Mouse (Mus musculus) kidney, adult 9 months (tissue): ENCODE results near the gene Plcl2.
"Not testable (repeated sequence)": the region's sequence is repeated elsewhere in the genome, so short reads cannot be mapped to it uniquely, and the experiment has no call there.

Experiments
- DNase-seq: peaks from one replicate; pipeline ENCODE4 v3.0.0; 2022

Plcl2 gene

DNA sequence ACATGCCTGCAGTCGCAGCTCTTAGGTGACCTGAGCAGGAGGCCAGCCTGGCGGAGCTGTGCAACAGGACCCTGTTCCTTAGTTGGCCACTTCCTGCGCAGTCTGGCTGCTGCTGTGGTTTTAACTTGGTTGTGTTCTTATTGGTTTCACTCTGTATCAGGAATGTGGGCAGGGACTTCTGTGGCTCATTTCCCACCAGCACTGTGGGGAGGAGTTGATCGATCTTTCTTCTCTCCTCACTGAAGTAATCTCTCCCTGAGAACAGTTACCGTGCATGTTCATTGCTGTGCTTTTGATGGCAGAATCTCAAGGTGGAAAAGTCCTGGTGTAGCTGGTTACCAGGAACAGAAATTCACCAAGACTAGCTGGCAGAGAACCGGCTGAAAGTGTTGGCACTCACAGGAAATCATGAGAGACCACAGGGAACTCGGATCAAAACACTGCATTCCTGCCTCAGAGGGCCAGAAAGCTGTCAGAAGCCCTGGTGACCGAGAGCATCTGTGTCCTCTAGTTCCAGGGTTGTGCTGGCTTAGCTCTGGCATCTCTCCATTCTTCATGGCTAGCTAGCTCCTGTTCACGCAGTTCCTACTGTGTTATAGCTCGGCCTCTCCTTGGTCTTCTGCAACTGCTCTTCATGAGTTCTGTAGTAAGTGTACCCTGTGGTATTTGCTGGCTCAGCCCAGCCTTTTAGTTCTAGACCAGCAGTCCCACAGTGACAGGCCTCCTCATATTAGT is 168.9 kb downstream of the Plcl2 start:
- DNase-seq, result peak; percentile 29

GRCm38 (mm10) chr17:50678748-50679147 is 169.5 kb downstream of the Plcl2 start:
- no peak for DNase-seq

GRCm38 (mm10) chr17:50679613-50680534 is 170.7 kb downstream of the Plcl2 start:
- no peak for DNase-seq

GRCm38 (mm10) chr17:50682696-50683095 is 173.5 kb downstream of the Plcl2 start:
- peak; percentile 23 for DNase-seq

DNA sequence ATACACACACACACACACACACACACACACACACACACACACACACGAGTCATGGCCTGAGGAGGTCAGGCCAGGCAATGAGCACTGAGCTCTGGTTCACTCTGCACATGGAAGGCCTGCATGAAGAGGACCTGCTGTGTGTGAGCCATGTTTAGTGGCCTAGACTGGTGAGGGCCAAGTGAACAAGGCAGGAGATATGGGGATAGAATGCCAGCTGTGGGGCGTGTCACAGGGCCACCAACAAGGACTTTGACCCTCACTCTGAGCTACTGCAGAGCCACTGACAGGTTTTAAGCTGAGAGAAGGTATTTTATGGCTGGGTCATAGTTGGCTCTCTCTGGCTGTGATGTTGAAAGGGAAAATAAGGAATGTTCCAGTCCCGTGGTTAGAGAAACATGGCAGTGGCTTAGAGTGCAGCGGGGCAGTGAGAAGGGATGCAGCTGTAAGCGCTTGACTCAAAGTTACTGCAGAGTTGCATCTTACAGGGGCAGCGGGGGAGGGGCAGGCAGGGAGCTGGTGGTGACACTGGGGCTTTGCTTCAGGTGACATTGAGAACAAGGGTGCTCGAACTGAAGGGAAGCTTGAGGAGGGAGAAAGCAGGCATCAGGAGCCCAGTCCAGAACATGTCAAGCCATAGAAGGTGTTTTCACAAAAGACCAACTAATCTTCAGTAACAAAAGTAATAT is 175.9 kb downstream of the Plcl2 start:
- DNase-seq, result no peak

DNA sequence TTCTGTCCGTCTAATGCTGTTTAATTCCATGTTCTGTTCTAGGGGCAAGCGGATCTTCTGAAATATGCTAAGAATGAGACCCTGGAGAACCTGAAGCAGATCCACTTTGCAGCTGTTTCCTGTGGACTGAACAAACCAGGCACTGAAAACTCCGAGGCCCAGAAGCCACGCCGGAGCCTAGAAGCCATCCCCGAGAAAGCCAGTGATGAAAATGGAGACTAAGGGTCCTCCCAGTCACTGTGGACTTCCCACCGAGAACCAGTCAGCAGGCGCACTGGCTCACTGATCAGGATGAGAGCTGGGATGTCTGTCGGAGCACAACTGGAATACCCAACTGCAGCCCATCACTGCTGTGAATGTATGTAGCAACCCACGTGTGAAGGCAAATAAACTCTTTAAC is 178.5 kb downstream of the Plcl2 start:
- no peak for DNase-seq

DNA sequence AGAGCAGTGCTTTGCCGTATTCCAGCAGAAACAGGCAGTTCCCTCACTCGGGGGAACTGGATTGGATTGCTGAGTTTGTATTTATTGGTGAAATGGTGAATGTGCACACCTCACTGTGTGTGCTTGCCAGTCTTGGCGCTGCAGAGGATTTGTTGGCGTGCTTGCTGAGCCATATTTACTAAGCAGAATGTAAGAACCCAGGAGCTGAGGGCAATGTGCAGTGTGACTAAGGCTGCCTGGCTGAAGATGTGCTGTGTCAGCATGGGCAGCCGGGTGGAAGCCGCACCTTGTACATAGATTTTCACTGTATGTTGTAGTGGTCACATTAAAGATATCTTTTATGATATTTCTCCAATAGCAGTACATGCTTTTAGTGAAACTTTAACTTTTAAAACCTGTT is 178.9 kb downstream of the Plcl2 start:
- peak; percentile 7 for DNase-seq

GRCm38 (mm10) chr17:50698410-50698809 is 189.2 kb downstream of the Plcl2 start:
- not testable (repeated sequence) for DNase-seq

- no peak for DNase-seq
These were observed 201.5 kb downstream of the Plcl2 start for GRCm38 (mm10) chr17:50710497-50711222.

GRCm38 (mm10) chr17:50717586-50717985 is 208.4 kb downstream of the Plcl2 start:
- no peak for DNase-seq

DNA sequence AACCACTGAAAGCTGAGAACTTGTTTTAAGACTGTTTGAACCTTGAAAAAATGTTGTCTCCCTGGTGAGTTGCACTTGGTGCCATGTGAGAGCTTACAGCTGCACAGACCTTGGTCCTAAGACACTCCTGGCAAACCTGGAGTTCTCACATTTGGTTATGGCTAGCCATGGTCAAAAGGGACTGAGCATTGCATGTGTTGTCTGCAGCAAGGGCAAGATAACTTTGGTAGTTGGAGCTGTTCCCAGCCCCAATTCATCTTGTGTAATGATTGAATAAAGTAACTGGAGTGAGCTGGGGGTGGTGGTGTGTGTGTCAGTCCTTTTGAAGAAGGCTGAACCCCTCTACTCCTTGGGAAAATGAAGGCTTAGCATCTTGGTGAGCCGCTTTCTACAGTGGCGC is 215.2 kb downstream of the Plcl2 start:
- no peak for DNase-seq

DNA sequence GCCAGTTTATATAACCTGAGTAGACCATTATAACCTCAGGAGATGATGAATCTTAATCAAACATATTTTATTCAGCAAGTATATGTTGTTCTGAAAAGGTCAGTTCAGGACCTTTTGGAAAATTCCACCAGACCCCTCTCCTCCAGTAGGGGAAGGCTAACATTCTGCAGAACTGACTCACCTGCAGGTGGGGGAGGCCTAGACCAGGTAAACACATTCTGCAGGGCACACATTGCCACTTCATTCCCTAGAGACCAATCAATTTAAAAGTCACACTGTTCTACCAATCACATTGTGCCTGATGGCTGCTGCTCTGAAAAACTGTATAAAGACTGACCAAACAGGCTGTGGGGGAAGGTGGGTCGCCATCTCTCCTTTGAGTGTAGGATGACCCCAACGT is 217.1 kb downstream of the Plcl2 start:
- DNase-seq, result no peak

DNA sequence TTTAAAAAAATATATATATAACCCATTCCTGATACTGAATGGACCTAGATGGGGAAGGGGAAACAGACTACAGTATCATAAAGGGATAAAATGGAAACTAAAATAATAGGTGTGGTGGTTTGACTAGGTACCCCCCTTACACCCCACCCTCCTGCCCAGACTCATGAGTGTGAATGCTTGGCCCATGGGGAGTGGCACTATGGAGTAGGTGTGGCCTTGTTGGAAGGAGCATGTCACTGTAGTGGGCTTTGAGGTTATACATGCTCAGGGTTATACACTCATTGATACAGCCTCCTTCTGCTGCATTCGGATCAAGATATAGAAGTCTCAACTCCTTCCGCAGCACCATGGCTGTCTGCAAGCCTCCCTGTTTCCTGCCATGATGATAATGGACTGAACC is 219.8 kb downstream of the Plcl2 start:
- no peak for DNase-seq

DNA sequence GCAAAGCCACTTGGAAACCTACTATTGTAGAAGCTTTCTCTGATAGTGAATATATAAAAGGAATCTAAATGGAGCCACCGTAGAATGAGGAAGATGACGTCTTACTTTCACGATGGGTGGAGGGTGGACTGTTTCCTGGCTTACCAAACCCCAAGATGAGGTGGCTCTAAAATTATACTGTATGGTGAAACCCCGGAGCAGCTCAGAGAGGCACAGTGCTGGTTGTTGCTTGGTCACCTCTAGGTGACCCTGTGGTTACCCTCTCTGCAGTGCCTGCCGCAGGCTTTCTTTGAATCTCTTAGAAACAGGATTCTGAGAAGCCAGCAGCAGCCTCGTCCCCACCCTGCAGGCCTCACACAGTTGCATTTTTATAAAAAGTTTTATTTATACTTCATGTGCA is 220.4 kb downstream of the Plcl2 start:
- no peak for DNase-seq

DNA sequence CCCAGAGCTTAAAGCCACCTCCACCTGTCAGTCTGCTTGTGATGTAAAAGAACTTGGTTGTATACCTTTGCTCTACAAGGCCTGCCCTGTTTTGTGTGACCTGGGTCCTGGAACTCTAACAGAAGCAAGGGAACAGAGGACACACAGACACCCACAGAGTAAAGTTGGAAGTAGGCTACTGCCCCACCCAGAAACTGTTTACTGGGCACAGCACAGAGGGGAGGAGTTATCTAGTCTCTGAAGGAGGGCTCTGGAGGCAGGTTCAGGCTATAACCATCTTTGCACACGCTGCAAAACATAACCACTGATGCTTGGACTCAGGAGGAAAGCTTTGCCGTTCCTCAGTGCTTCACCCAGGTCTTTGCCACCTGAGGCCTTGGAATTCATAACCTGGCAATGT is 221.7 kb downstream of the Plcl2 start:
- DNase-seq, result no peak

GRCm38 (mm10) chr17:50731876-50732275 is 222.7 kb downstream of the Plcl2 start:
- DNase-seq, result no peak

DNA sequence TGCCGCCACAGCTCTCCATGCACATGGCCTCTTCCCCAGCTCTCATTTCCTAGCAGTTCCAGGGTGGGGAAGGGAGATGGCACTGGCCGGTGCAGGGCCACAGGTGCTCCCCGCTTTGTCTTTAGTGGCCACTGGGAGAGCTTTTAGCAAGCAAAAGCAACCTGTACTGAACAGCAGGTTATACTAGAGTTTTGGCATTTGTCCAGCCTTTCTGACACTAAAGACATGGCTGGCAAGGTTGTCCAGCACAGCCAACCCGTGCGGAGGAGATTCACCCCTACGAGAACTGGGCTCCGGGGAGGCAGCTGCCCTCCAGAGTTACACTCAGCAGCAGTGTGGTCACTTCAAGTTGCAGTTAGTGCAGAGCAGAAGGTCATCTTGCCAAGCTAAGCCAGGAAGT is 224.2 kb downstream of the Plcl2 start:
- no peak for DNase-seq

DNA sequence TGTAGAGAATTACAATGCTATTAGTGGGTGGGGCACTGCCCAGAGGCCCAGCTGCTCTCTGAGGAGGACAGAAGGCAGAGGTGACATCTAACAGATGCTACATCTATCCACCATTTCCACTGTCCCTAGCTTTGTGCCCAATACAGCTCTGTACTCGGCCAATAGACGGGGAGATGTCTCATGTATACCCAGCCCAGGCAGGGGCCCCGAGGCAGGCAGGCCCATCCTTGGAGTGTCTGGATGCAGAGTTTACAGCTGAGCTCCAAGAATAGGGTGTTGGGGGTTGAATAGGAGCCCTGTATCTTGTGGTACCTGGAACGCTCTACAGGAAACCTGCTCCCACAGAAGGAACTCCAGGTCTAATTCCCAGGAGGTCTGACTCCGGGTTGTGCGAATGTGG is 225.6 kb downstream of the Plcl2 start:
- no peak for DNase-seq

DNA sequence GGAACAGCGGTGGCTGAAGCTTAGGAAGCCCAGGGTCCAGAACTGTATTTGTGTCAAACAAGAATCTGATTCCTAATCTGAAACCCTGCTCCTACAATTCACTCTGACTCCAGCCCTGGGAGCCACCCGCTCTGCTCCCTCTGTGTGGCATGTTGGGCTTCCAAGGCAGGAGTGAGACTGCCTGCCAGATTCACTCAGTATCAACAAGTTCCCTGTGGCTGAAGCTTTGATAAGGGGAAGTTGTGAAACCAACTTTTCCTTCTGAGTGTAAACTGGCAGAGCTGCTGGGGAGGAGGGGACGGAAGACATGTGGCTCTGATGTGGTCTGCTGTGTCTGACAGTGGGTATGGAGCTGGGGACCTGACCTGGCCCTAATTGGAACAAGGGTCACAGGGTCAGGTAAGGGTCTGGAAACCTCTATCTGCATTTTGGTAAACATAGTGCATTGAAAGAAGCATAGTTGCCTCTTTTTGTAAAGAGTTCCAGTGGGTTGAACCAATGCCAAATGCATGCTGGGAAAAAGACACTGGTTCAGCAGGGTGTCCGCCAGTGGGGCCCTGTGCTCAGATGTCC is 226.3 kb downstream of the Plcl2 start:
- DNase-seq, result no peak

DNA sequence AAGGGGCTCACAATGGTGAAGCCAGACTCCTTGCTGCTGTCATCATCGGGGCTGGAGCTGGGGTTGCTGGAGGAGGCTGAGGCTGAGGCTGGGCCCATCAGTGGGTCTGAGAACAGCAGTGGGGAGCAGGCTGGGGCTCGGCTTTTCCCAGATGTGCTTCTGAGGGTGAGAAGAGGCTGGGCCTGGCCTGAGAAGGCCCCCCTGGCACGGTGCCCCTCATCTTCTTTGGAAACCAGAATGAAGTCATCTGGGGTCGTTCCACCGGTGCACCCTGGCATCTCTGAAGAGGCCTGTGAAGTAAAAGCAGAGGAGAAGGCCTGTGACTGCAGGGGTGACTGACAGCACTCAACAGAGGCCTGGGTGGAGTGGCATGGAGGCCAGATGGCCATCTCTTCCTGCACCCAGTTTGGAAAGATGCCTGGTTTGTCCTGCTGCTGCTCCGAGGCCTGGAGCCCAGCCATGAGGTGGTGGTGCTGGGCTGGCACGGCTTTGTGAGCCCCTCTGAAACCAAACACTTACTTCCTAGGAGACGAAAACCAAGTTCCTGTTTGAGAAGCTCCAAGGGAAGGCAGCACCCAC is 226.8 kb downstream of the Plcl2 start:
- no peak for DNase-seq

GRCm38 (mm10) chr17:50737068-50737467 is 227.9 kb downstream of the Plcl2 start:
- no peak for DNase-seq
